Mouse (Mus musculus) heart, embryonic 10.5 days (tissue): ENCODE data around the gene Cdkn1c. TPM values are rescaled to one million over a fixed set of nuclear protein-coding genes. Genes with fewer than 3 reads are reported as not detected.

Experiments used
- DNase-seq: peaks from one replicate; pipeline ENCODE4 v3.0.0-alpha.2; 2017; ENCODE audit warnings: low spot score
- H3K27ac ChIP-seq: fragments of 300-500 bp; sonication (generic); 2 replicates; pipeline ENCODE4 v1.5.1; 2016; ENCODE audit warnings: mild to moderate bottlenecking
- H3K27me3 ChIP-seq: fragments of 300-500 bp; sonication (generic); 2 replicates; pipeline ENCODE4 v1.6.1; 2016; ENCODE audit warnings: mild to moderate bottlenecking; ENCODE audit not compliant: poor library complexity, insufficient read depth, severe bottlenecking
- H3K36me3 ChIP-seq: fragments of 300-500 bp; sonication (generic); 2 replicates; pipeline ENCODE4 v1.6.1; 2016; ENCODE audit warnings: mild to moderate bottlenecking, moderate library complexity
- H3K4me1 ChIP-seq: fragments of 300-500 bp; sonication (generic); 2 replicates; pipeline ENCODE4 v1.6.1; 2016; ENCODE audit warnings: mild to moderate bottlenecking
- H3K4me3 ChIP-seq: fragments of 300-500 bp; sonication (generic); 2 replicates; pipeline ENCODE4 v1.5.1; 2016; ENCODE audit warnings: mild to moderate bottlenecking, moderate library complexity
- H3K9me3 ChIP-seq: fragments of 300-500 bp; sonication (generic); 2 replicates; pipeline ENCODE4 v1.6.1; 2016; ENCODE audit warnings: mild to moderate bottlenecking, moderate library complexity
- WGBS: fragments of 180-500 bp; shearing (Covaris S2); methylation state at CpG from one replicate; pipeline ENCODE4 v1.1.7; 2016; 5-methylcytosine and 5-hydroxymethylcytosine counted together
- polyA plus RNA-seq: library from polyadenylated mRNA; unstranded; fragments of >200 nt; fragmentation: Nextera tagmentation; extraction: Ambion mirVana; gene quantifications from 2 replicates; pipeline ENCODE4 v1.2.1, GENCODE M21; 2016

The Cdkn1c gene
- polyA plus RNA-seq, 1 experiment from 2014 or later: 1,694 TPM

DNA sequence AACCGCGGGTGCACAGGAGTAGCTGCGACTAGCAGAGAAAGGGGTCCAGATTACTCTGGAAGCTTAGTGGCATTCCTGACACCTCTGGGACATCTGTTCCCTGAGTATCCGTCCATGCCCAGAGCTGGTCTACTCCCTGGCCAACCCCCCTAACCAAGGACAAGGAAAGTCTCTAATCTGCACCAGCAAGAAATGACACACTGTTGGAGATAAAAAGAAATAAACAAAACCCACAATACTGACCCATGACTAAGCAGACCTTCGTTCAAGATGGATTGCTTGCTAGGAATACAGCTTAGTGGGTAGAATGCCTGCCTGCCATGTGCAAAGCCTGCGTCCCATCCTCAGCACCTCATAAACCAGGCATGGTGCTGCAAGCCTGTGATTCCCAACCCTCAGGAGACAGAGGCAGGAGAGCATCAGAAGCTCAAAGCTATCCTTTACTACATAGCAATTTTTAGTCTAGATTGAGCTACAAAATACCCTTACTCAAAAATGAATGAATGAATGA, 32.8 kb upstream of the Cdkn1c start:
- Histone ChIP-seq H3K27me3 (peaks cover 68% of the 10 kb centered on the region), H3K4me1 (peaks cover 7% of the 10 kb centered on the region; the same call in 1 of the 2 replicates), H3K4me3 (no peak overlapping the region), H3K36me3 (no peaks in the 10 kb centered on the region), H3K27ac (no peak overlapping the region), H3K9me3 (no peaks in the 10 kb centered on the region)
- DNase-seq: no peak
- WGBS: 77% methylated on average over 6 of the region's 6 CpGs

GRCm38 (mm10) chr7:143489735-143490134, 28.9 kb upstream of the Cdkn1c start:
- Histone ChIP-seq H3K9me3 (no peaks in the 10 kb centered on the region), H3K4me3 (no peak overlapping the region), H3K36me3 (no peaks in the 10 kb centered on the region), H3K27me3 (peaks cover 59% of the 10 kb centered on the region), H3K4me1 (peaks cover 4% of the 10 kb centered on the region; the same call in 1 of the 2 replicates), H3K27ac (no peak overlapping the region)
- no peak for DNase-seq
- WGBS: 77% methylated on average over 6 of the region's 6 CpGs

DNA sequence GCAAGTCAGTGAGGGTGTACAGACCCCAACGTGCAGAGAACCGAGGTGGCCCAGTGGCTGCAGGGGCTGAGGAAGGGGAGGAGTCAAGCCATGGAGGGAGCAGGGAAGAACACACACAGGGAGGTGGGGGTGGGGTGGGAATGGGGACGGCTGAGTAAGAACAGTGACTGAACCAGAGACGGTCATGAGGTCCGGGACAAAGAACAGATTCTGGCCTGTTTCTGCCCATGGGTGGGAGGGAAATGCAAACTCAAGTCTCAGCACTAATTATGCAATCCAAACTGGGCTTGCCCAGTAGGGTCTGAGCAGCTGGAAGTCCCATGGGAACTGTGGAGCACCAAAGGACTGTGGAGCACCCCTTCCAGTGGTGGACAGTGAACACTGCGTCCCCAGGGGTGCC, 21.7 kb upstream of the Cdkn1c start:
- Histone ChIP-seq H3K27ac (no peak overlapping the region), H3K9me3 (no peaks in the 10 kb centered on the region), H3K27me3 (peaks cover 61% of the 10 kb centered on the region), H3K4me3 (no peak overlapping the region), H3K36me3 (no peaks in the 10 kb centered on the region), H3K4me1 (peaks cover 15% of the 10 kb centered on the region)
- no peak for DNase-seq
- 25% methylated on average over 6 of the region's 6 CpGs for WGBS

- Histone ChIP-seq H3K4me3 (no peak overlapping the region), H3K9me3 (no peaks in the 10 kb centered on the region), H3K36me3 (no peaks in the 10 kb centered on the region), H3K27me3 (peaks cover 66% of the 10 kb centered on the region), H3K4me1 (peaks cover 15% of the 10 kb centered on the region), H3K27ac (no peak overlapping the region)
- DNase-seq: no peak
- WGBS: 46% methylated on average over 5 of the region's 5 CpGs
These were observed 21.0 kb upstream of the Cdkn1c start for GRCm38 (mm10) chr7:143481806-143482387.

- H3K36me3 ChIP-seq: no peaks in the 10 kb centered on the region
- H3K27ac ChIP-seq: no peak overlapping the region
- H3K4me1 ChIP-seq: peaks cover 15% of the 10 kb centered on the region
- no peak overlapping the region for H3K4me3 ChIP-seq
- no peaks in the 10 kb centered on the region for H3K9me3 ChIP-seq
- no peak for DNase-seq
- H3K27me3 ChIP-seq: peaks cover 70% of the 10 kb centered on the region
- WGBS: 26% methylated on average over 13 of the region's 13 CpGs
These were observed 19.6 kb upstream of the Cdkn1c start for GRCm38 (mm10) chr7:143480498-143480897.

DNA sequence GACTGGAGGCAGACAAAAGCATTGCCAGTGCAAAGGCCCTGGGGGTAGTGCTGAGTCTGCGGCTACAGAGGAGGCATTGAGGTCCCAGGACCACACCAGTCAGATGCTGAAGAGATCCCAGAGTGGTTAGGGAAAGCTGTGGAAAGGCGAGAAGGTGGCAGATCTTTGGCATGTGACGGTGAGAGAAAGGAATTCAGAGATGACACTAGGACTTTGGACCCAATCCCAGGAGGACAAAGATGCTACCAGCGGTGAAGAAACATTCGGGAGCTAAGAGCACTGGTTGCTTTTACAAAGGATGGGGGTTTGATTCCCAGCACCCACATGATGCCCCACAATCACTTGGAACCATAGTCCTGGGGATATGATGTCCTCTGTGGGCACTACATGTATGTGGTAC, 16.9 kb upstream of the Cdkn1c start:
- no peak overlapping the region for H3K4me3 ChIP-seq
- H3K4me1 ChIP-seq: peaks cover 17% of the 10 kb centered on the region

DNA sequence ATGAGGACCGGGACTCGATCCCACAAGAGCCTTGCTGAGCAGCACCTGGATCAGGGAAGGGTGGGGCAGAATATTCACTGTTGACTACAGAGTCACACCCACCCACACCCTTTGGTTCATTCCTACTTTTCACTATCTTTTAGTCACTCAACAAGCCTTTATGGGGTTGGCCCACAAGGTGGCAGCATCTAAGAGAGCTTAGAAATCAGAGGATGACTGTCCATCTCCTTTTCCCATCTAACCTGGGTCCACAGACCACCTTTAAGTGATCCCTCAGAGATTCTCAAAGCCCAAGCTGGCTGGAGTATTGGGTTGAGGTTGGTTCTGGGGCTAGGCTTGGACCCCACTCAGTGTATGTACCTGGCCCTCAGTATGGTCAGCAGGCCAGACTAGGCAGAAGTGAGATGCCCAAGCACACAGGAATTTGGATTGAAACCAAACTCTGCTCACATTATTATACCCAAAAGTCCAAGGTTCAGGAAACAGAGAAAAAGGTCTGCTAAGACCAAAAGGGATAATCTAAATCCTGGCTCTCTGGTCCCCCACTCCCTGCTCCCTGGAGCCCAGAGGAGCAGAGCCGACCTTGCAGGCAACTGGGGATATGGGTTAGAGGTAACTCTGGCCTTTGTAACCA, 16.0 kb upstream of the Cdkn1c start:
- H3K36me3 ChIP-seq: no peaks in the 10 kb centered on the region
- no peaks in the 10 kb centered on the region for H3K9me3 ChIP-seq
- WGBS: 88% methylated on average over 3 of the region's 3 CpGs
- H3K4me3 ChIP-seq: no peak overlapping the region
- peaks cover 12% of the 10 kb centered on the region for H3K4me1 ChIP-seq
- DNase-seq: no peak
- H3K27ac ChIP-seq: no peak overlapping the region
- peaks cover 57% of the 10 kb centered on the region for H3K27me3 ChIP-seq

More for the DNA sequence above, 16.9 kb upstream of the Cdkn1c start:
- no peak for DNase-seq
- 86% methylated on average over 5 of the region's 5 CpGs for WGBS
- no peaks in the 10 kb centered on the region for H3K9me3 ChIP-seq
- H3K27me3 ChIP-seq: peaks cover 60% of the 10 kb centered on the region
- no peaks in the 10 kb centered on the region for H3K36me3 ChIP-seq
- no peak overlapping the region for H3K27ac ChIP-seq

GRCm38 (mm10) chr7:143475876-143476275, 15.0 kb upstream of the Cdkn1c start:
- no peak overlapping the region for H3K4me3 ChIP-seq
- no peak overlapping the region for H3K27ac ChIP-seq
- H3K9me3 ChIP-seq: no peaks in the 10 kb centered on the region
- WGBS: 68% methylated on average over 11 of the region's 11 CpGs
- no peaks in the 10 kb centered on the region for H3K36me3 ChIP-seq
- no peak for DNase-seq
- H3K27me3 ChIP-seq: peaks cover 48% of the 10 kb centered on the region
- H3K4me1 ChIP-seq: peaks cover 11% of the 10 kb centered on the region

DNA sequence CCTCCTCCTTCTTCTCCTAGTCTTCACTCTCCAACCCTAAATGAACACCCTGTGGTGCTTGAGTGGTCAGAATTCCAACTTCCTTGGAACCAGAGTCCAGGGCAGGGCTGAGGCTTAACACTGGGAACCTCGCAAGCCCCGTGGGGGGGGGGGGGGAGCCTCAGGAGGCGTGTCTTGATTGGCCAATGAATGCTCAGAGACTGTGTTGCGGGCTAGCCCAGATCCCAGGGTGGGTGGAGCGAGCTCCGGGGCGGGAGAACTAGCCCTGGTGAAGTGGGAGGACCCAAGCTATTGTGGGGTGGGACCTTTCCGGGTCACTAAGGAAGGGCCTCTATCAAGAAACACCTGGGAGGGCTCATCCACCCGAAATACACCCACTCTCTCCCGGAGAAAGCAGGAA, 14.0 kb upstream of the Cdkn1c start:
- H3K27me3 ChIP-seq: peaks cover 37% of the 10 kb centered on the region
- 31% methylated on average over 10 of the region's 10 CpGs for WGBS
- H3K36me3 ChIP-seq: no peaks in the 10 kb centered on the region
- DNase-seq: no peak
- peaks cover 6% of the 10 kb centered on the region for H3K4me1 ChIP-seq
- no peak overlapping the region for H3K27ac ChIP-seq
- H3K4me3 ChIP-seq: no peak overlapping the region
- H3K9me3 ChIP-seq: no peaks in the 10 kb centered on the region

DNA sequence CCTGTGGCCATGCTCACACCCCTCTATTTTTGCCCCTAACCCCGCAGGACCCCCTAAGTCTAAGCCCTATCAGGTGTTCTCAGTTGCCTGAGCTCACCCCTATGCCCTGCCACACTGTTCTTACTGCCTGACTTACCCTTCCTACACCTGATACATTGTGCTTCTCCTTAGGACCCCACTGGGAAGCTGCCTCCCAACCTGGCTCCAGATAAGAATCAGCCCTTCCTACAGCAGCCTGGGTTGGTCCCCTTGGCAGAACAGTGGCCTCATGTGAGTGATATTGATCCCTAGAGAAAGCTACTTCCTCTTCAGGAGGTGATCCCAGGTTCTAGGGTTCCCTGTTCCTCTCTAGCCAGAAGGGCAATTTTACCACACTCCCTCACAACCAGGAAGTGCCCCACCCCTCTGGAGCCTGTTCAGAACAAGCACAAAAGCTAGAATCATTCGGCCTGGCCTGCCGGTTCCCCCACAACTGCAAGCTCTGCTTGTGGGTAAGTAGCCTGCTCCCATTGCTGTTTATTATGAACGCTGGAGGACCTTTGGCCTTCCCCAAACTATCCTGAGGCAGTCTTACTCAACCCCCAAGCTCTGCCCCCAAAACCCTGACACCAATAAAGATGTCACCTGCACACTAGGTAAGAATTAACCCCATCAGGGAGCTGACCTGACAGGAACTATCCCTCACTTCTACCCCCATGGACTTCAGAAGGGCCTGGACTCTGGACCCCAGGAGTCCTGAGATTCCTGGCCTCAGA, 12.7 kb upstream of the Cdkn1c start, which contains the start of gene Slc22a18:
TSS of gene Slc22a18 (plus strand) at position 390 of the 755 bp plus-strand sequence.
- Histone ChIP-seq H3K27me3 (peaks cover 25% of the 10 kb centered on the region), H3K36me3 (no peaks in the 10 kb centered on the region), H3K4me3 (no peak within 1 kb of the TSS), H3K27ac (no peak within 1 kb of the TSS), H3K9me3 (no peaks in the 10 kb centered on the region), H3K4me1 (peaks cover 13% of the 10 kb centered on the region)
- WGBS: 48% methylated on average over 4 of the region's 4 CpGs
- no peak for DNase-seq

- peak overlapping the region; percentile 53; the same call in 1 of the 2 replicates for H3K27ac ChIP-seq
- peak; percentile 88 for DNase-seq
These were observed 9.1 kb upstream of the Cdkn1c start for GRCm38 (mm10) chr7:143469946-143470345.

GRCm38 (mm10) chr7:143467714-143468113, 6.9 kb upstream of the Cdkn1c start:
- DNase-seq: no peak
- Histone ChIP-seq H3K4me1 (peaks cover 51% of the 10 kb centered on the region), H3K27ac (no peak overlapping the region), H3K9me3 (no peaks in the 10 kb centered on the region), H3K27me3 (peaks cover 19% of the 10 kb centered on the region), H3K4me3 (no peak overlapping the region), H3K36me3 (no peaks in the 10 kb centered on the region)
- WGBS: 16% methylated on average over 6 of the region's 6 CpGs

More at GRCm38 (mm10) chr7:143469946-143470345, 9.1 kb upstream of the Cdkn1c start:
- H3K36me3 ChIP-seq: no peaks in the 10 kb centered on the region
- H3K4me3 ChIP-seq: 0 out of 2 replicates have a peak overlapping the region, but pooled peaks have one; percentile 32
- H3K4me1 ChIP-seq: peaks cover 35% of the 10 kb centered on the region
- H3K27me3 ChIP-seq: peaks cover 20% of the 10 kb centered on the region
- no peaks in the 10 kb centered on the region for H3K9me3 ChIP-seq
- 11% methylated on average over 8 of the region's 8 CpGs for WGBS
